Mouse (Mus musculus): ENCODE measurements around the gene Gm5934.
"Not testable (repeated sequence)": the region's sequence is repeated elsewhere in the genome, so short reads cannot be mapped to it uniquely, and the experiment has no call there.

The Gm5934 gene

GRCm38 (mm10) chrX:24500660-24501059 is at the start of gene Gm5934:
Gene Gm5934, minus strand, starts transcription at chrX:24500760.
- DNase-seq (ENCODE audit: low spot score): not testable (repeated sequence)
